Mouse (Mus musculus): ENCODE measurements around the gene Fam219a.

The Fam219a gene

GRCm38 (mm10) chr4:41499619-41500018, 69.7 kb downstream of the Fam219a start:
- Histone ChIP-seq H3K36me3 (ENCODE audit: insufficient read depth, low read length) (peaks cover 24% of the 10 kb centered on the region), H3K9me3 (ENCODE audit: low read length) (no peaks in the 10 kb centered on the region), H3K4me3 (replicated peaks; ENCODE audit: low read length) (peak overlapping the region; percentile 71; the same call in 1 of the 2 replicates), H3K4me1 (replicated peaks; ENCODE audit: low read depth, low read length) (peaks cover 60% of the 10 kb centered on the region), H3K27me3 (ENCODE audit: insufficient read depth, low read length) (peaks cover 77% of the 10 kb centered on the region)
- TF ChIP-seq NANOG (IDR thresholded peaks at IDR 0.05; ENCODE audit: borderline replicate concordance, low read length) (no peak), CTCF (conservative IDR thresholded peaks at IDR 0.05; ENCODE audit: low read length) (no peak), POU5F1 (IDR thresholded peaks at IDR 0.05; ENCODE audit: borderline replicate concordance, low read length) (no peak)

GRCm38 (mm10) chr4:41498921-41499391, 70.4 kb downstream of the Fam219a start:
- TF ChIP-seq NANOG (IDR thresholded peaks at IDR 0.05; ENCODE audit: borderline replicate concordance, low read length): no peak
- no peak for TF ChIP-seq CTCF (conservative IDR thresholded peaks at IDR 0.05; ENCODE audit: low read length)
- TF ChIP-seq POU5F1 (IDR thresholded peaks at IDR 0.05; ENCODE audit: borderline replicate concordance, low read length): no peak
- peak overlapping the region; percentile 71 for H3K4me3 ChIP-seq (replicated peaks; ENCODE audit: low read length)
- no peaks in the 10 kb centered on the region for H3K9me3 ChIP-seq (ENCODE audit: low read length)
- H3K27me3 ChIP-seq (ENCODE audit: insufficient read depth, low read length): peaks cover 83% of the 10 kb centered on the region
- peaks cover 54% of the 10 kb centered on the region for H3K4me1 ChIP-seq (replicated peaks; ENCODE audit: low read depth, low read length)
- H3K36me3 ChIP-seq (ENCODE audit: insufficient read depth, low read length): peaks cover 24% of the 10 kb centered on the region

- peak overlapping the region; percentile 71 for H3K4me3 ChIP-seq (replicated peaks; ENCODE audit: low read length)
- H3K27me3 ChIP-seq (ENCODE audit: insufficient read depth, low read length): peaks cover 90% of the 10 kb centered on the region
- peaks cover 24% of the 10 kb centered on the region for H3K36me3 ChIP-seq (ENCODE audit: insufficient read depth, low read length)
- TF ChIP-seq POU5F1 (IDR thresholded peaks at IDR 0.05; ENCODE audit: borderline replicate concordance, low read length) (no peak), NANOG (IDR thresholded peaks at IDR 0.05; ENCODE audit: borderline replicate concordance, low read length) (no peak), CTCF (conservative IDR thresholded peaks at IDR 0.05; ENCODE audit: low read length) (no peak)
- no peaks in the 10 kb centered on the region for H3K9me3 ChIP-seq (ENCODE audit: low read length)
- H3K4me1 ChIP-seq (replicated peaks; ENCODE audit: low read depth, low read length): peaks cover 54% of the 10 kb centered on the region
Observed at GRCm38 (mm10) chr4:41497995-41498845, 71.1 kb downstream of the Fam219a start.

DNA sequence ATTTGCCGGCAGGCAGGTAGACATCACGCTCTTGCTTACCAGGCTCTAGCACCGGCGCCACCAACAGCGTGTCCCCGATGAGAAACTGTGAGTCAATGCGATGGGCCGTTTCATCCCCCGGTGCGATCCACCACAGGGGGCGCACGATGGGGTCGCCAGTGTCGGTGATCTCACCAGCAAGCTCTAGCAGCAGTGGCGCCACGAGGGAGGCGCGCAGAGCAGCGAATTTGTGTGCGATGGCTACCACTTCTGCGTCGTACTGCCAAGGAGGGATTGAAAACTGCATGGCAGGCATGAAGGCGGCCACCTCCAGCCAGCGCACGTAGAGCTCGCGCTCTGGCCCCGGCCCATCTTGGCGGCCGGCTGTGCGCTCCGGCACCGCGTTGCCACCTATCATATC, 71.8 kb downstream of the Fam219a start:
- Histone ChIP-seq H3K36me3 (ENCODE audit: insufficient read depth, low read length) (peaks cover 24% of the 10 kb centered on the region), H3K9me3 (ENCODE audit: low read length) (no peaks in the 10 kb centered on the region), H3K27me3 (ENCODE audit: insufficient read depth, low read length) (peaks cover 90% of the 10 kb centered on the region), H3K4me3 (replicated peaks; ENCODE audit: low read length) (peak overlapping the region; percentile 71), H3K4me1 (replicated peaks; ENCODE audit: low read depth, low read length) (peaks cover 57% of the 10 kb centered on the region)
- no peak for TF ChIP-seq POU5F1 (IDR thresholded peaks at IDR 0.05; ENCODE audit: borderline replicate concordance, low read length)
- TF ChIP-seq CTCF (conservative IDR thresholded peaks at IDR 0.05; ENCODE audit: low read length): peak; percentile 13; the same call in 1 of the 2 replicates

DNA sequence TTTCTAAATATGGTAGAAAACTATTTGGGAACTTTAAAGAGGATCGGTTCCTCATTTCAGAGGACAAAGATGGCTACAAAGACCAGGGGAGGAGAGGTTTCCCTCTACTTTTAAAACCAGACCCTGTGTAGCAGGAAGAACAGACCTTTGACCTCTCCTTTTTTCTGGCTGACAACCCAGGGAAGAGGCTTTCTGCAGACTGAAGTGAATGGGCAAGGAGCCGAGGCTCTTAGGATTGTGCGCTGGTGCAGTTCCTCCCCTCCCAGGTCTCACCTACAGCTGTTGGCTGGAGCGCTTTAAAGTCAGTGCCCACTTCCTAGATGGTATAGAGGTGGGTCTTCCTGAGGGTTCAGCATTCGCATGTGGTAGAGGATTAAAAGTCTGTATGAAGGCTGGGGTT, 72.3 kb downstream of the Fam219a start:
- Histone ChIP-seq H3K9me3 (ENCODE audit: low read length) (no peaks in the 10 kb centered on the region), H3K4me3 (replicated peaks; ENCODE audit: low read length) (no peak overlapping the region), H3K4me1 (replicated peaks; ENCODE audit: low read depth, low read length) (peaks cover 52% of the 10 kb centered on the region), H3K36me3 (ENCODE audit: insufficient read depth, low read length) (peaks cover 24% of the 10 kb centered on the region), H3K27me3 (ENCODE audit: insufficient read depth, low read length) (peaks cover 87% of the 10 kb centered on the region)
- TF ChIP-seq CTCF (conservative IDR thresholded peaks at IDR 0.05; ENCODE audit: low read length) (no peak), NANOG (IDR thresholded peaks at IDR 0.05; ENCODE audit: borderline replicate concordance, low read length) (no peak), POU5F1 (IDR thresholded peaks at IDR 0.05; ENCODE audit: borderline replicate concordance, low read length) (no peak)

DNA sequence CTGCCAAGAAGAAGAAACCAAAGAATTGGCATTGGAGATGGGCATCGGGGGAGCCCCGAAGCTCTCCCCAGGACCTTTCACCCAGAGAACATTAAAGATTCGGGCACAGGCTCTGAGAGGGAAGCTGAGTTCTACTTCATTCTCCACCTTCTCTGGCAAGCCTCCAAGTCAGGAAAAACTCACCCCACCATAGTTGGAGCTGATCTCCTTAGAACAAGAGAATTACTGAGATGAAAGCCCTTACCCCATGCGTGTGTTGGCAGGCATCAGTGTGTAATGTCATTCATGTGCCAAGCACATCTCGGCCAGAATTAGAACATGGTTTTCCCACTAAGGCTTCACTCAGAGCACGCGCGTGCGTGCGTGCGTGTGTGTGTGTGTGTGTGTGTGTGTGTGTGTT, 73.5 kb downstream of the Fam219a start:
- no peaks in the 10 kb centered on the region for H3K9me3 ChIP-seq (ENCODE audit: low read length)
- H3K36me3 ChIP-seq (ENCODE audit: insufficient read depth, low read length): peaks cover 24% of the 10 kb centered on the region
- H3K4me1 ChIP-seq (replicated peaks; ENCODE audit: low read depth, low read length): peaks cover 42% of the 10 kb centered on the region
- H3K27me3 ChIP-seq (ENCODE audit: insufficient read depth, low read length): peaks cover 75% of the 10 kb centered on the region
- no peak overlapping the region for H3K4me3 ChIP-seq (replicated peaks; ENCODE audit: low read length)
- TF ChIP-seq POU5F1 (IDR thresholded peaks at IDR 0.05; ENCODE audit: borderline replicate concordance, low read length) (no peak), CTCF (conservative IDR thresholded peaks at IDR 0.05; ENCODE audit: low read length) (no peak), NANOG (IDR thresholded peaks at IDR 0.05; ENCODE audit: borderline replicate concordance, low read length) (no peak)

DNA sequence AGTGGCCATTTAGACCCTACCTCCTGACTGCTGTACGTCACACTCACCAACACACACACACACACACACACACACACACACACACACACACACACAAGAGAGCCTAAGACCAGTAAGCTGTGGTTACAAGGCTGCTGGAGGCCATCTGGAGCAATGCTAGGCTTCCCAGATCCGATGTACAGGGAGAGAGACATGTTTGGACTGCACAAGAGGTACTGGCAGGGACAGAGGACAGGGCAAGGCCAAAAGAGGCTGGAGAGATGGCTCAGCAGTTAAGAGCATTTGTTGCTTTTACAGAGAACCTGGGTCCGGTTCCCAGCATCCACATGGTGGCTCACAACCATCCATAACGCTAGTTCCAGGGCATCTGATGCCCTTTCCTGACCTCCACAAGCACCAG, 74.3 kb downstream of the Fam219a start:
- Histone ChIP-seq H3K27me3 (ENCODE audit: insufficient read depth, low read length) (peaks cover 67% of the 10 kb centered on the region), H3K36me3 (ENCODE audit: insufficient read depth, low read length) (peaks cover 24% of the 10 kb centered on the region), H3K9me3 (ENCODE audit: low read length) (no peaks in the 10 kb centered on the region), H3K4me3 (replicated peaks; ENCODE audit: low read length) (no peak overlapping the region), H3K4me1 (replicated peaks; ENCODE audit: low read depth, low read length) (peaks cover 41% of the 10 kb centered on the region)
- TF ChIP-seq POU5F1 (IDR thresholded peaks at IDR 0.05; ENCODE audit: borderline replicate concordance, low read length) (no peak), NANOG (IDR thresholded peaks at IDR 0.05; ENCODE audit: borderline replicate concordance, low read length) (no peak), CTCF (conservative IDR thresholded peaks at IDR 0.05; ENCODE audit: low read length) (no peak)

DNA sequence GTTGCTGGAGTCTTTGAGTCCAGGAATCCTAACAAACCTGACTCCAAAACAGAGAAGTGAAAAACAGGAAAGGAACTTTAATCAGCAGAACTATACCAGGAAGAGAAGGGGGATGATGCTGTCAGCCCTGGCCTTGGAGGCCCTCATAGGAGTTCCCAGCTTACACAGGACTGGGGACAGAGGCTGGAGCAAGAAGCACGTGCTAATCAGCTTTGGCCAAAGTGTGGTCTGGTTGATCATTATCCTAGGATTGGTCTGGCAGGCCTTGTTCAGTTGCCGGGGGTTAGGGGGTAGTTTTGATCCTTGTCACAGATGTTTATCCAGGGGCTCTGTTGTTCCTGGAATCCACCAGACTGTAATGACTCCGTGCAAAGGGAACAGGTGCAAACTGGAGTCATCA, 75.0 kb downstream of the Fam219a start:
- Histone ChIP-seq H3K4me3 (replicated peaks; ENCODE audit: low read length) (no peak overlapping the region), H3K9me3 (ENCODE audit: low read length) (no peaks in the 10 kb centered on the region), H3K36me3 (ENCODE audit: insufficient read depth, low read length) (peaks cover 24% of the 10 kb centered on the region), H3K27me3 (ENCODE audit: insufficient read depth, low read length) (peaks cover 60% of the 10 kb centered on the region), H3K4me1 (replicated peaks; ENCODE audit: low read depth, low read length) (peaks cover 34% of the 10 kb centered on the region)
- TF ChIP-seq CTCF (conservative IDR thresholded peaks at IDR 0.05; ENCODE audit: low read length): no peak
- TF ChIP-seq POU5F1 (IDR thresholded peaks at IDR 0.05; ENCODE audit: borderline replicate concordance, low read length): no peak
- TF ChIP-seq NANOG (IDR thresholded peaks at IDR 0.05; ENCODE audit: borderline replicate concordance, low read length): no peak

Data from E14TG2a.4 (cell line).